Mouse (Mus musculus) heart, embryonic 11.5 days (tissue): Measurements from ENCODE around the gene Gm11444. TPM values are rescaled to one million over a fixed set of nuclear protein-coding genes. Genes with fewer than 3 reads are reported as not detected.

Experiments
- ATAC-seq: fragments of 200-750 bp; cut with Nextera tagmentation; replicated peaks from 2 replicates; pipeline ENCODE4 v1.8.0; 2017; ENCODE audit warnings: moderate library complexity; ENCODE audit not compliant: insufficient number of reproducible peaks, low FRiP score, low TSS enrichment
- H3K27ac ChIP-seq: fragments of 300-500 bp; sonication (generic); 2 replicates; pipeline ENCODE4 v1.5.1; 2014; ENCODE audit warnings: mild to moderate bottlenecking, low read depth, low read length
- H3K27me3 ChIP-seq: fragments of 300-500 bp; sonication (generic); 2 replicates; pipeline ENCODE4 v1.6.1; 2014; ENCODE audit warnings: mild to moderate bottlenecking, low read length, mixed read lengths; ENCODE audit not compliant: control insufficient read depth, insufficient read depth
- H3K36me3 ChIP-seq: fragments of 300-500 bp; sonication (generic); 2 replicates; pipeline ENCODE4 v1.6.1; 2014; ENCODE audit warnings: mild to moderate bottlenecking, low read length, moderate library complexity, mixed read lengths; ENCODE audit not compliant: control insufficient read depth, insufficient read depth
- H3K4me1 ChIP-seq: fragments of 300-500 bp; sonication (generic); 2 replicates; pipeline ENCODE4 v1.6.1; 2014; ENCODE audit warnings: low read length; ENCODE audit not compliant: control insufficient read depth, insufficient read depth
- H3K4me2 ChIP-seq: fragments of 300-500 bp; sonication (generic); 2 replicates; pipeline ENCODE4 v1.6.1; 2014; ENCODE audit warnings: mild to moderate bottlenecking, moderate library complexity
- H3K4me3 ChIP-seq: fragments of 300-500 bp; sonication (generic); 2 replicates; pipeline ENCODE4 v1.5.1; 2014; ENCODE audit warnings: low read depth, low read length
- H3K9ac ChIP-seq: fragments of 300-500 bp; sonication (generic); 2 replicates; pipeline ENCODE4 v1.6.1; 2014; ENCODE audit warnings: mild to moderate bottlenecking, low read depth, low read length, moderate library complexity
- H3K9me3 ChIP-seq: fragments of 300-500 bp; sonication (generic); replicated peaks from 2 replicates; pipeline ENCODE4 v1.6.1; 2016; ENCODE audit warnings: low read length; ENCODE audit not compliant: control insufficient read depth
- WGBS: fragments of 180-500 bp; shearing (Covaris S2); extraction: QIAGEN DNeasy Blood & Tissue Kit; methylation state at CpG from one replicate; pipeline ENCODE4 v1.1.7; 2014; ENCODE audit not compliant: insufficient replicate concordance; 5-methylcytosine and 5-hydroxymethylcytosine counted together
- polyA plus RNA-seq: library from polyadenylated mRNA; unstranded; fragments of >200 nt; fragmentation: Nextera tagmentation; extraction: Ambion mirVana; gene quantifications from 2 replicates; pipeline ENCODE4 v1.2.1, GENCODE M21; 2014

Gm11444 gene
- polyA plus RNA-seq, 1 experiment from 2014 or later: not detected

DNA sequence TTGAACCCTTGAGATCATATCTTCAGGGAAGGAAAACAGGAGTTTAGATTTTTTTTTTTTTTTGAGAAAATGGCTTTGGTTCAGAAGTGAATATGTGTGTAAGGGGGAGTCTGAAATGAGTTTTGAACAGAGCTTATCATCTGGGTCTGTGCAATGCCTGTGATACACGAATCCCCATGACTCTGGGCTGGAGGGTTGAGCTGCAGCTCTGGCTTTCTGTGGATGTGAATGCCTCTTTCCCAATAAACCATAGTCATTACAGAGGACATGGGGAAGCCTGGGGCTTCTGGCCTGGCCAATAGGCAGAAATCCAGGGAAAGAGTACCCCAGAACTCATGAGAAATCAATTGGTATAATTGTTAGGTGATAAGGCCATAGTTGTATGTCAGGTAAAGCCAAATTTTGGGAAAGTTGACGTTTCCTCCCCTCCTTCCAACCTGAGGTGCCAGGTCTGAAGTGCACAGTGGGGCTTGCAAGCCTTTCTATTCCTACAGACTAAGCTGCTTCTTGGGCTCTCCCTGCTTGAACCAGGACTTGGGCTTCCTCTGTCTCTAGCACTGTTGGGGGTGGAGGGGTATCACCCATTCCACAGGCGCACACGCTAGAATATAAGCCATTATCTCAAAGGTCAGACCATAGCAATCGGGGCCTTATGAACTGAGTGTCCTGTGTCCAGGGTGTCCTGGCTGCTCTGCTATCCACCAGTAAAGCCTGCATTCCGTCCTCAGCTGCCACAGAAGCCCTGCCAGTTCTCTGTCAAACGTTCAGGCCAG is 10.7 kb downstream of the Gm11444 start:
- Histone ChIP-seq H3K9ac (peak overlapping the region; percentile 54; the same call in 1 of the 2 replicates), H3K27me3 (peaks cover 80% of the 10 kb centered on the region), H3K9me3 (no peaks in the 10 kb centered on the region), H3K4me1 (peaks cover 36% of the 10 kb centered on the region), H3K4me2 (peak overlapping the region; percentile 93), H3K27ac (peak overlapping the region; percentile 17; the same call in 1 of the 2 replicates), H3K4me3 (peak overlapping the region; percentile 69), H3K36me3 (no peaks in the 10 kb centered on the region)
- 21% methylated on average over 7 of the region's 7 CpGs for WGBS
- ATAC-seq: no peak

DNA sequence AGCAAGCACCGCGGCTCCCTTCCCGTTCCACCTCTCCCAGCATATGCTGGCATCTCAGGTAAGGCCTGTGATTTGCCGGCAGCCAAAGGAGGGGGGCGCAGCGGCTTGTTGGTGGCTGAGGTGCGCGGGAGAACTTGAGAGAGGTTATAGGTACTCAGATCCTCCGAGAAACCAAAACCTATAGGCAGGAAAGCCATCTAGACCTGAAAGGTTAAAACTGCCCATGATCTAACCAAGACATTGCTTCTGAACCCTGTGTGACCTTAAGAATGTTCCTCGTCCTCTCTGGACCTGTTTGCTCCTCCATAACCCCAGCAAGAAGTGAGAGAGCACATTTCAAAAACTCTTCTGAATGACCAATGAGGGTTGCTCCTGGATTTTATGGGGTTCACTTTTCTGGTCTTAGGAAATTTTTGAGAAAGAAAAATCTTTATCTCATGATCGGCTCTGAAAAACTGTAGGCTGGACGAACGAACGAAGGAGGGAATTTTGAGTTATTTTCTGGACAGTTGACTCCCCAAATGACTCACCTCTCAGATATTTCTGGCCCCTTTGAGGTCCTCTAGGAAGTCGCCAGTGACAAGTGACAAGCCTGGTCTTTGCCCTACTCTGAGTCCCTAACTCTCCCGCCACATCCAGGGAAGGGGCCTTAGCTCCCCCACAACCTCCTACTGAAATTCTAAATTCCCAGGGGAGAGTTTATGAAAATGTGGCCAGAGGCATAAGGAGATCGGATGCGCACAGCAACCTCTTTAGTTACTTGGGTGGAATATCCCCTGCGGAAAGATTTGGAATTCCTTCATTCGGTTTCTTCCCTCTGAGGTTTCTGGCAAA is 11.5 kb downstream of the Gm11444 start:
- H3K4me2 ChIP-seq: peak overlapping the region; percentile 93
- H3K9me3 ChIP-seq: no peaks in the 10 kb centered on the region
- no peaks in the 10 kb centered on the region for H3K36me3 ChIP-seq
- peak overlapping the region; percentile 69 for H3K4me3 ChIP-seq
- H3K9ac ChIP-seq: peak overlapping the region; percentile 55
- H3K27ac ChIP-seq: 0 out of 2 replicates have a peak overlapping the region, but pooled peaks have one; percentile 16
- H3K4me1 ChIP-seq: peaks cover 35% of the 10 kb centered on the region
- peaks cover 88% of the 10 kb centered on the region for H3K27me3 ChIP-seq
- 11% methylated on average over 20 of the region's 20 CpGs for WGBS
- ATAC-seq: no peak

DNA sequence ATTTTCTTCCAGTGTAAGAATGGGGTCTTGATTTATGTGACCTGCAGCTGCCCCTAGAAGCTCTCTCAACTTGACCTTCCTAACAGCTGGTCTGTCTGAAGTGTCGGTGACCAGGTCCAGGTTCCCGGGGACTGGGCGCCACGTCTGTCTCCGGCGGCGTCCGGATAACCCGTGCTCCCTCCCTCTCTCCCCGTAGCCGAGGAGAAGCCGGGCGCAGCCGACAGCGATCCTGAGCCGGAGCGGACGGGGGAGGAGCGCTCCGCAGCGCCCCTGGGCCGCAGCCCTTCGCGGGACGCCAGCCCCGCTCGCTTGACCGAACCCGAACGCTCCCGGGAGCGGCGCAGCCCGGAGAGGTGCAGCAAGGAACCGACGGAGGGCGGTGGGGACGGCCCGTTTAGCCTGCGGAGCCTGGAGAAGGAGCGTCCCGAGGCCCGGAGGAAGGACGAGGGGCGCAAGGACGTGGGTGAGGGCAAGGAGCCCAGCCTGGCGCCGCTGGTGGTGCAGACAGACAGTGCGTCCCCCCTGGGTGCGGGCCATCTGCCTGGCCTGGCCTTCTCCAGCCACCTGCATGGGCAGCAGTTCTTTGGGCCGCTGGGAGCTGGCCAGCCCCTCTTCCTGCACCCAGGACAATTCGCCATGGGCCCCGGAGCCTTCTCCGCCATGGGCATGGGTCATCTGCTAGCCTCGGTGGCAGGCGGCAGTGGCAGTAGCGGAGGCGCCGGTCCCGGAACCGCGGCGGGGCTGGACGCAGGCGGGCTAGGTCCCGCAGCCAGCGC is 12.3 kb downstream of the Gm11444 start:
- Histone ChIP-seq H3K27ac (peak overlapping the region; percentile 47; the same call in 1 of the 2 replicates), H3K4me1 (peaks cover 29% of the 10 kb centered on the region)
- 2% methylated on average over 66 of the region's 67 CpGs for WGBS

DNA sequence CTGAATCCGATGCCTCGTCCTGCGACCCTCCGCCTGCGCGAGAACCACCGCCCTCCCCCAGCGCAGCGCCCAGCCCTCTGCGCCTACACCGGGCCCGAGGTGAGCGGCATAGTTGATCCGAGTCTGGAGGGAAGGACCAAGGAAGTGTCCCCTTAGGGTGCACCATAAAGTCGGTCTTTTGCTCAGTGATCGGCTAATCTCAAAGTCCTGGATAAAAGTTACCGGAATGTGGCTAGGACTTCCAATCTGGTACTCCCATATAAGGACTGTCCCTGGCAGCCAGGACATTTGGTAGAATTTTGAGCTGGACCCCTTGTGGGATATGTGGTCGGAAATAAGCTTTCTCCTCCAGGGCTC is 12.9 kb downstream of the Gm11444 start:
- H3K27ac ChIP-seq: peak overlapping the region; percentile 47; the same call in 1 of the 2 replicates
- H3K27me3 ChIP-seq: peaks cover 87% of the 10 kb centered on the region
- H3K4me3 ChIP-seq: peak overlapping the region; percentile 69
- peak overlapping the region; percentile 93 for H3K4me2 ChIP-seq
- H3K9ac ChIP-seq: peak overlapping the region; percentile 55
- 2% methylated on average over 18 of the region's 18 CpGs for WGBS
- no peaks in the 10 kb centered on the region for H3K9me3 ChIP-seq
- no peak for ATAC-seq
- H3K4me1 ChIP-seq: peaks cover 31% of the 10 kb centered on the region
- H3K36me3 ChIP-seq: no peaks in the 10 kb centered on the region

More for the DNA sequence above, 12.3 kb downstream of the Gm11444 start:
- peak overlapping the region; percentile 93 for H3K4me2 ChIP-seq
- peak overlapping the region; percentile 69 for H3K4me3 ChIP-seq
- H3K36me3 ChIP-seq: no peaks in the 10 kb centered on the region
- H3K9ac ChIP-seq: peak overlapping the region; percentile 55
- no peaks in the 10 kb centered on the region for H3K9me3 ChIP-seq
- H3K27me3 ChIP-seq: peaks cover 87% of the 10 kb centered on the region
- no peak for ATAC-seq

DNA sequence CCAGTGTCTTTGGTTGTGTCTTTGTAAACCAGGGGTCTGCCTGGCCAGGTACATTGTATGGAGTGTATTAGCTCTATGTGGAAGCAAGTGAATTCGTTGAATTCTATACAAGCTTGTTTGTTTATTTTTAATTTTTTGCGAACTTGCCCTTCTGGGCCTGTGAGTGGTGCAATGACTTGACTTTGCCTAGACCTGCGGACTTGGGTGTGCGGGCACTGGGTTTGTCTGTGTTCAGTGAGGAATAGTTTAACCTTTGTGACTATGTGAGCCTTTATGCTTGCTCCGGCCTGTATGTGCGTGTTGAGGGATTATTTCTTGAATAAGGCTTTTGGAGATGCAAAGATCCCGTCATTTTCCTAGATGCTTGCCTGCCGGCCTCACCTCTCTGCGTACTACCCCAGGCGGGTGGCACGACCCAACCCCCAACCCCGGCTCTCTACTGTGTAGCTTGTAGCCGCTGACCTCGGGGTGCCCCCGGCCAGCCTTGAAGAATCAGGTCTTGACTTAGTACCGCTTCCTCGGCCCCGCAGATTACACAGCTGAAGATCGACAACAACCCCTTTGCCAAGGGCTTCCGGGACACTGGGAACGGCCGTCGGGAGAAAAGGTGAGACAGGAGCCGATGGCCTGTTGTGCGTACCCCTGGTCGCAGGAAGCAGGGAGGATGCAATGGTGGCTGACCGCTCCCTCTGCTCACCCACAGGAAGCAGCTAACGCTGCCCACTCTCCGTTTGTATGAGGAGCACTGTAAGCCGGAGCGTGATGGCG is 13.4 kb downstream of the Gm11444 start:
- H3K4me3 ChIP-seq: peak overlapping the region; percentile 69
- peaks cover 36% of the 10 kb centered on the region for H3K4me1 ChIP-seq
- H3K4me2 ChIP-seq: peak overlapping the region; percentile 93
- H3K27ac ChIP-seq: peak overlapping the region; percentile 35
- H3K36me3 ChIP-seq: no peaks in the 10 kb centered on the region
- H3K9me3 ChIP-seq: no peaks in the 10 kb centered on the region
- 5% methylated on average over 32 of the region's 32 CpGs for WGBS
- no peak for ATAC-seq
- H3K9ac ChIP-seq: peak overlapping the region; percentile 55
- H3K27me3 ChIP-seq: peaks cover 92% of the 10 kb centered on the region

DNA sequence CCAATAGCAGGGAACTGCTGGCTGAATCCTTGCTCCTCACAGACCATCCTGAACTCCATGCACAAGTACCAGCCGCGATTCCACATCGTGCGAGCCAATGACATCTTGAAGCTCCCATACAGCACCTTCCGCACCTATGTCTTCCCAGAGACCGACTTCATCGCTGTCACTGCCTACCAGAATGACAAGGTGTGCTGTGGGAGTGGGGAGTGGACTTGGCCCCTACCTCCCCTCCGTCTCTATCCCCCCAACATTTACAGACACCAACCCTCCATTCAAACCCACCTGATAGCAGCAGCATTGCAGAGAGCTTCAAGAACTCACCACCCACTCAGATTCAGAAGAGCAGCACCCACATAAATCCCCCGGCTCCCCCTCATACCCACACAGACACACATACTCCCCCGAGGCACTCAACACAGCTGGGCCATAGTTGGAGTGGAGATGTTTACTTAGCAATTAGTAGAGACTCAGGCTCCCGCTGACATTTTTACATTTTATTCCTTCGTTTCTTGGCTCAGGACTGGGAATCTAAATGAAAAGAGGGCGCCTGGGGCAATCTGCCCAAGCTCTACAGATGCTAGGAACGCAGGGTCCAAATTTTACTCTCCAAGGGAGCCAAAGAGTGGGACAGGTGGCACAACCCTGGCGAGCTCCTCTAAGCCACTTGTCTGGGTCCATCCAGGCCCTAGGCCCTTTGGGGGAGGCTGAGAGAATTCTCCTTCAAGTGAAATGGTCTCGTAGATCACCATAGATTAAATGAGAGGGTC is 14.2 kb downstream of the Gm11444 start:
- H3K27ac ChIP-seq: peak overlapping the region; percentile 17; the same call in 1 of the 2 replicates

DNA sequence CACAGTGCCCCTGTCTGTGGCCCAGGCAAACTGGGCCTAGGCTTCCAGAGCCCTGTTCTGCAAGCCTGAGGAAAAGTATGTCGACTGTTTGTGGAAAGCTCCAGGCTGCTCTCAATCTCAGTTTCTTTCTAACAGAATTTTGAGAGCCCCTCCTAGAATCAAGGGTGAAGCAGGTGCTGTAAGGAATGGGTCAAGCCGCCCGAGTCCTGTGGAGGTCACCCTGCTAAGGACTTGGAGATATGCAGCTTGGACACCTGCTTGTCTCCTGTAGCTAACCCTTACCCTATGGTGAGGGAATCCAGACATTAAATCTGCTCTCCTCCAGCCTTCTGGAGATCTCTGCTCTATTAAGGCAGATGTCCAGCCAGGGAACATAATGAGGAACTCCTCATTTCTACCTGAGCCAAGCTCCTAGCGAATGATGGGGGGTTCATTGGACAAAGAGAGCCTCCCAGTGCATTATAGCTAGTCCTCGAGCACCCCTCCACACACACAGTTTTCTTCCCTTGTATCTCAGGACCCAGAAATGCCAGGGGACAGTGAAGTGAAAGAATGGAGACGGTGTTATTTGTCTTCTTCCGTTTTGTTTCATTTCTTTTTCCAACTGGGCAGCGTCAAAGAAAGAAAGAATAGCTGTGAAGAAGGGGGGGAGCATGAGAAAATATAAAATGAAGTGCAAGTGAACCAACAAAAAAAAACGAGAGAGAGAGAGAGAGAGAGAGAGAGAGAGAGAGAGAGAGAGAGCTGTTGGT is 15.0 kb downstream of the Gm11444 start:
- 14% methylated on average over 9 of the region's 9 CpGs for WGBS
- H3K9ac ChIP-seq: peak overlapping the region; percentile 65
- no peak for ATAC-seq

More for the DNA sequence above, 14.2 kb downstream of the Gm11444 start:
- Histone ChIP-seq H3K9me3 (no peaks in the 10 kb centered on the region), H3K4me3 (peak overlapping the region; percentile 69), H3K4me1 (peaks cover 36% of the 10 kb centered on the region), H3K27me3 (peaks cover 93% of the 10 kb centered on the region), H3K9ac (peak overlapping the region; percentile 55), H3K4me2 (peak overlapping the region; percentile 93), H3K36me3 (no peaks in the 10 kb centered on the region)
- ATAC-seq: no peak
- 21% methylated on average over 16 of the region's 16 CpGs for WGBS

More for the DNA sequence above, 15.0 kb downstream of the Gm11444 start:
- Histone ChIP-seq H3K36me3 (no peaks in the 10 kb centered on the region), H3K4me3 (peak overlapping the region; percentile 69), H3K4me1 (peaks cover 33% of the 10 kb centered on the region), H3K27ac (0 out of 2 replicates have a peak overlapping the region, but pooled peaks have one; percentile 11), H3K4me2 (peak overlapping the region; percentile 93), H3K9me3 (no peaks in the 10 kb centered on the region), H3K27me3 (peaks cover 92% of the 10 kb centered on the region)
